Mouse (Mus musculus) spleen, embryonic (tissue): Measurements from ENCODE around the gene Pigc.

Experiments
- CTCF ChIA-PET: fragments of 350-600 bp; sonication (Branson Sonifier 250); formaldehyde crosslinking; loops from one replicate; lab custom pipeline; 2022; lab: Charles Lee

Gene Pigc

GRCm38 (mm10) chr1:162006109-162006508 lies 37.1 kb downstream of the Pigc start:
- CTCF ChIA-PET, result interaction anchor here (0.5 kb wide), 1 partner anchor 181 kb away, joined by 5 read pairs; no protein-coding TSS in a partner anchor

GRCm38 (mm10) chr1:162008208-162008607 lies 39.2 kb downstream of the Pigc start:
- CTCF ChIA-PET, result no interaction called here

GRCm38 (mm10) chr1:162008631-162009067 lies 39.7 kb downstream of the Pigc start:
- CTCF ChIA-PET, result no interaction called here

- CTCF ChIA-PET, result no interaction called here
Observed at GRCm38 (mm10) chr1:162009086-162009485, 40.1 kb downstream of the Pigc start.

- CTCF ChIA-PET, result no interaction called here
Observed at GRCm38 (mm10) chr1:162011523-162012245, 42.7 kb downstream of the Pigc start.

- CTCF ChIA-PET, result no interaction called here
Observed at GRCm38 (mm10) chr1:162013561-162013960, 44.6 kb downstream of the Pigc start.

GRCm38 (mm10) chr1:162015247-162015862 lies 46.4 kb downstream of the Pigc start:
- CTCF ChIA-PET, result no interaction called here

- CTCF ChIA-PET, result no interaction called here
Observed at GRCm38 (mm10) chr1:162016982-162017381, 48.0 kb downstream of the Pigc start.

- CTCF ChIA-PET, result no interaction called here
Observed at GRCm38 (mm10) chr1:162017975-162018600, 49.1 kb downstream of the Pigc start.

- CTCF ChIA-PET, result no interaction called here
Observed at GRCm38 (mm10) chr1:162018601-162018977, 49.6 kb downstream of the Pigc start.

GRCm38 (mm10) chr1:162020303-162020731 lies 51.3 kb downstream of the Pigc start:
- CTCF ChIA-PET, result no interaction called here

- CTCF ChIA-PET, result interaction anchor here (0.5 kb wide), 1 partner anchor 18 kb away, joined by 10 read pairs; no protein-coding TSS in a partner anchor
Observed at GRCm38 (mm10) chr1:162020766-162021165, 51.8 kb downstream of the Pigc start.
